10 mouse cellular contexts compared by ENCODE assay signal in genomic region chr7:66789860-66790748, GRCm38 (mm10). TPM values are rescaled to one million over a fixed set of nuclear protein-coding genes. Genes with fewer than 3 reads are reported as not detected.
DNase-seq lines count a peak whose midpoint lies in the region; ATAC-seq and TF ChIP-seq lines count a peak whose summit lies in the region.
"Had no signal": no experiment of that assay in that cellular context is flagged by ENCODE, and none has a peak within 500 bp of the region (broad histone marks: within the 10 kb centered on the region; RNA-seq: fewer than 3 reads in every experiment).

No protein-coding gene starts in this region.

- H3K4me2 ChIP-seq in intestine, postnatal 0 days (replicated peaks; ENCODE audit: low read depth): peak overlapping the region; percentile 21; the same call in 1 of the 2 replicates
- no peak overlapping the region for H3K4me2 ChIP-seq in lung, embryonic 15.5 days
- H3K4me2 ChIP-seq in hindbrain, embryonic 13.5 days: no peak overlapping the region
- H3K4me2 ChIP-seq: hindbrain, embryonic 14.5 days; midbrain, embryonic 12.5 days had no signal

- no peaks in the 10 kb centered on the region for H3K9me3 ChIP-seq in intestine, postnatal 0 days (ENCODE audit: control insufficient read depth)
- H3K9me3 ChIP-seq in lung, embryonic 15.5 days: no peaks in the 10 kb centered on the region
- no peaks in the 10 kb centered on the region for H3K9me3 ChIP-seq in hindbrain, embryonic 13.5 days
- H3K9me3 ChIP-seq: midbrain, embryonic 12.5 days had no signal

- H3K36me3 ChIP-seq in intestine, postnatal 0 days (ENCODE audit: control insufficient read depth, insufficient read depth): no peaks in the 10 kb centered on the region
- H3K36me3 ChIP-seq in lung, embryonic 15.5 days: no peaks in the 10 kb centered on the region
- H3K36me3 ChIP-seq in hindbrain, embryonic 13.5 days: no peaks in the 10 kb centered on the region
- H3K36me3 ChIP-seq: midbrain, embryonic 12.5 days had no signal

- H3K4me1 ChIP-seq in intestine, postnatal 0 days (replicated peaks; ENCODE audit: control insufficient read depth, insufficient read depth, low read length): 0 out of 2 replicates have a peak, but pooled peaks cover 7% of the 10 kb centered on the region
- H3K4me1 ChIP-seq in lung, embryonic 15.5 days: peaks cover 20% of the 10 kb centered on the region
- peaks cover 7% of the 10 kb centered on the region; the same call in 1 of the 2 replicates for H3K4me1 ChIP-seq in hindbrain, embryonic 13.5 days (replicated peaks)
- H3K4me1 ChIP-seq: midbrain, embryonic 12.5 days had no signal

- no peaks in the 10 kb centered on the region for H3K27me3 ChIP-seq in intestine, postnatal 0 days (replicated peaks; ENCODE audit: control insufficient read depth, insufficient read depth, low read length)
- H3K27me3 ChIP-seq in lung, embryonic 15.5 days: no peaks in the 10 kb centered on the region
- H3K27me3 ChIP-seq in hindbrain, embryonic 13.5 days: no peaks in the 10 kb centered on the region
- H3K27me3 ChIP-seq: midbrain, embryonic 12.5 days had no signal

- H3K27ac ChIP-seq in intestine, postnatal 0 days (ENCODE audit: low read depth, low read length): no peak overlapping the region
- H3K27ac ChIP-seq in lung, embryonic 15.5 days: no peak overlapping the region
- no peak overlapping the region for H3K27ac ChIP-seq in hindbrain, embryonic 13.5 days
- H3K27ac ChIP-seq: hindbrain, embryonic 14.5 days; midbrain, embryonic 12.5 days had no signal

- peak; percentile 89 for ATAC-seq in intestine, postnatal 0 days
- ATAC-seq in lung, embryonic 15.5 days (ENCODE audit: borderline replicate concordance, extremely low read depth, low FRiP score, low TSS enrichment): peak; percentile 67
- no peak for ATAC-seq in hindbrain, embryonic 13.5 days (ENCODE audit: low FRiP score)

- DNase-seq in heart, adult 11 months: peak; percentile 83
- no peak for DNase-seq in heart, adult 8-10 months (ENCODE audit: low spot score)
- peak; percentile 94 for DNase-seq in R1 (ENCODE audit: low read depth, low spot score)
- DNase-seq in right cerebral cortex, postnatal 14 days: no peak
- no peak for DNase-seq in left cerebral cortex, adult 9 months (ENCODE audit: low spot score in 2 of 2)

- no peak overlapping the region for H3K4me3 ChIP-seq in intestine, postnatal 0 days (ENCODE audit: low read depth, low read length)
- no peak overlapping the region for H3K4me3 ChIP-seq in lung, embryonic 15.5 days
- H3K4me3 ChIP-seq in hindbrain, embryonic 13.5 days: no peak overlapping the region
- H3K4me3 ChIP-seq: midbrain, embryonic 12.5 days had no signal

- 25% methylated on average over 8 of the region's 8 CpGs for WGBS in intestine, postnatal 0 days
- WGBS in lung, embryonic 15.5 days: 30% methylated on average over 8 of the region's 8 CpGs
- 30% methylated on average over 8 of the region's 8 CpGs for WGBS in hindbrain, embryonic 13.5 days

- no peak overlapping the region for H3K9ac ChIP-seq in intestine, postnatal 0 days (ENCODE audit: low read depth, low read length)
- H3K9ac ChIP-seq in lung, embryonic 15.5 days: no peak overlapping the region
- H3K9ac ChIP-seq in hindbrain, embryonic 13.5 days: no peak overlapping the region
- H3K9ac ChIP-seq: hindbrain, embryonic 14.5 days; midbrain, embryonic 12.5 days had no signal

- no peak for TF ChIP-seq CTCF in intestine, postnatal 0 days (IDR thresholded peaks at IDR 0.05; ENCODE audit: low read depth)

RNA-seq across cellular contexts. Expression of gene Cers3, which starts 46.8 kb away (rescaled TPM):
- total RNA-seq in heart, adult 8-10 months (2022): under 1 TPM in 2 of 4 experiments, not detected in 2; 0.09 to 0.22 TPM
- polyA plus RNA-seq in intestine, postnatal 0 days (2015; fragmentation: Nextera tagmentation; extraction: Ambion mirVana): 0.16 TPM in 2 replicates
- polyA plus RNA-seq in lung, embryonic 15.5 days (2015; fragmentation: Nextera tagmentation; extraction: Ambion mirVana): 5.5 and 5.6 TPM in 2 replicates
- polyA plus RNA-seq in hindbrain, embryonic 13.5 days (2015; fragmentation: Nextera tagmentation; extraction: Ambion mirVana): 0.29 and 0.36 TPM in 2 replicates

RNA-seq across cellular contexts. Expression of gene Adamts17, which starts 49.4 kb away (rescaled TPM):
- 1 to 10 TPM in 1 of 4 experiments, under 1 TPM in 3; 0.52 to 1.4 (median 0.63) TPM for total RNA-seq in heart, adult 8-10 months (2022)
- 1.6 and 1.8 TPM in 2 replicates for polyA plus RNA-seq in intestine, postnatal 0 days (2015; fragmentation: Nextera tagmentation; extraction: Ambion mirVana)
- 10.0 and 13.2 TPM in 2 replicates for polyA plus RNA-seq in lung, embryonic 15.5 days (2015; fragmentation: Nextera tagmentation; extraction: Ambion mirVana)
- 2.1 and 2.4 TPM in 2 replicates for polyA plus RNA-seq in hindbrain, embryonic 13.5 days (2015; fragmentation: Nextera tagmentation; extraction: Ambion mirVana)

Comparison
In these comparisons a context has a peak if more than half of its experiments do, and no peak if none do; other contexts are left out.
1. DNase-seq: peak in heart, adult 11 months (single experiment) and R1 (single experiment); none in heart, adult 8-10 months (single experiment), right cerebral cortex, postnatal 14 days (single experiment) and left cerebral cortex, adult 9 months (0 of 2).